Mouse (Mus musculus) hindbrain, embryonic 11.5 days (tissue): Measurements from ENCODE around the gene Uqcr11. TPM values are rescaled to one million over a fixed set of nuclear protein-coding genes. Genes with fewer than 3 reads are reported as not detected.
A peak's percentile ranks its signal among the peaks of the same experiment; 100 is the strongest.

ENCODE experiments used
- ATAC-seq: fragments of 200-750 bp; cut with Nextera tagmentation; 2 replicates; pipeline ENCODE4 v1.8.0; 2017; ENCODE audit warnings: mild to moderate bottlenecking, moderate TSS enrichment, moderate library complexity; ENCODE audit not compliant: low FRiP score
- DNase-seq: peaks from one replicate; pipeline ENCODE4 v3.0.0-alpha.2; 2015; ENCODE audit warnings: low spot score
- H3K27ac ChIP-seq: fragments of 300-500 bp; sonication (generic); 2 replicates; pipeline ENCODE4 v1.5.1; 2014; ENCODE audit warnings: mild to moderate bottlenecking, low read depth, low read length
- H3K27me3 ChIP-seq: fragments of 300-500 bp; sonication (generic); 2 replicates; pipeline ENCODE4 v1.6.1; 2014; ENCODE audit warnings: mild to moderate bottlenecking, low read length, moderate library complexity, mixed read lengths; ENCODE audit not compliant: control insufficient read depth, insufficient read depth
- H3K36me3 ChIP-seq: fragments of 300-500 bp; sonication (generic); 2 replicates; pipeline ENCODE4 v1.6.1; 2014; ENCODE audit warnings: mild to moderate bottlenecking, low read length, moderate library complexity, mixed read lengths; ENCODE audit not compliant: control insufficient read depth, insufficient read depth
- H3K4me1 ChIP-seq: fragments of 300-500 bp; sonication (generic); replicated peaks from 2 replicates; pipeline ENCODE4 v1.6.1; 2014; ENCODE audit warnings: low read length, mixed read lengths; ENCODE audit not compliant: control insufficient read depth, insufficient read depth
- H3K4me2 ChIP-seq: fragments of 300-500 bp; sonication (generic); replicated peaks from 2 replicates; pipeline ENCODE4 v1.6.1; 2014; ENCODE audit warnings: mild to moderate bottlenecking, low read depth, low read length
- H3K4me3 ChIP-seq: fragments of 300-500 bp; sonication (generic); 2 replicates; pipeline ENCODE4 v1.5.1; 2014; ENCODE audit warnings: low read depth, low read length
- H3K9ac ChIP-seq: fragments of 300-500 bp; sonication (generic); 2 replicates; pipeline ENCODE4 v1.6.1; 2014; ENCODE audit warnings: low read depth, low read length
- H3K9me3 ChIP-seq: fragments of 300-500 bp; sonication (generic); 2 replicates; pipeline ENCODE4 v1.6.1; 2016; ENCODE audit warnings: low read length; ENCODE audit not compliant: control insufficient read depth
- WGBS: fragments of 180-500 bp; shearing (Covaris S2); extraction: QIAGEN DNeasy Blood & Tissue Kit; methylation state at CpG from one replicate; pipeline ENCODE4 v1.1.7; 2014; 5-methylcytosine and 5-hydroxymethylcytosine counted together
- polyA plus RNA-seq: library from polyadenylated mRNA; unstranded; fragments of >200 nt; fragmentation: Nextera tagmentation; extraction: Ambion mirVana; gene quantifications from 2 replicates; pipeline ENCODE4 v1.2.1, GENCODE M21; 2014

The Uqcr11 gene
- polyA plus RNA-seq, 1 experiment from 2014 or later: 466 TPM

GRCm38 (mm10) chr10:80433513-80434232 lies 27.0 kb upstream of the Uqcr11 start, which contains the start of gene Tcf3:
Gene Tcf3, minus strand, starts transcription at chr10:80433647.
- peaks cover 7% of the 10 kb centered on the region for H3K36me3 ChIP-seq
- peak; percentile 95 for DNase-seq
- H3K4me2 ChIP-seq: peak within 1 kb of the TSS; percentile 74
- H3K27ac ChIP-seq: peak within 1 kb of the TSS; percentile 84
- H3K4me3 ChIP-seq: peak within 1 kb of the TSS; percentile 98
- H3K9ac ChIP-seq: peak within 1 kb of the TSS; percentile 99
- 0 out of 2 replicates have a peak, but pooled peaks cover 2% of the 10 kb centered on the region for H3K4me1 ChIP-seq
- WGBS: 0% methylated on average over 41 of the region's 61 CpGs
- no peaks in the 10 kb centered on the region for H3K9me3 ChIP-seq
- H3K27me3 ChIP-seq: 0 out of 2 replicates have a peak, but pooled peaks cover 2% of the 10 kb centered on the region
- peak; percentile 92 for ATAC-seq

GRCm38 (mm10) chr10:80432936-80433512 lies 26.4 kb upstream of the Uqcr11 start:
- Histone ChIP-seq H3K9ac (peak overlapping the region; percentile 99), H3K27ac (peak overlapping the region; percentile 84), H3K4me3 (peak overlapping the region; percentile 98), H3K36me3 (peaks cover 11% of the 10 kb centered on the region), H3K27me3 (0 out of 2 replicates have a peak, but pooled peaks cover 2% of the 10 kb centered on the region), H3K9me3 (no peaks in the 10 kb centered on the region), H3K4me1 (0 out of 2 replicates have a peak, but pooled peaks cover 2% of the 10 kb centered on the region), H3K4me2 (peak overlapping the region; percentile 74)
- under 1% methylated on average over 51 of the region's 60 CpGs for WGBS
- peak; percentile 77 for DNase-seq
- peak; percentile 41; the same call in 1 of the 2 replicates for ATAC-seq

- ATAC-seq: no peak
Observed at GRCm38 (mm10) chr10:80432387-80432785, 25.8 kb upstream of the Uqcr11 start.

GRCm38 (mm10) chr10:80431570-80432386 lies 25.1 kb upstream of the Uqcr11 start:
- 0 out of 2 replicates have a peak, but pooled peaks cover 2% of the 10 kb centered on the region for H3K27me3 ChIP-seq
- H3K4me2 ChIP-seq: peak overlapping the region; percentile 74
- H3K4me3 ChIP-seq: peak overlapping the region; percentile 98
- 21% methylated on average over 16 of the region's 16 CpGs for WGBS
- DNase-seq (no peak), ATAC-seq (no peak)
- H3K9me3 ChIP-seq: no peaks in the 10 kb centered on the region
- 0 out of 2 replicates have a peak, but pooled peaks cover 2% of the 10 kb centered on the region for H3K4me1 ChIP-seq
- peaks cover 22% of the 10 kb centered on the region for H3K36me3 ChIP-seq
- peak overlapping the region; percentile 84; the same call in 1 of the 2 replicates for H3K27ac ChIP-seq
- peak overlapping the region; percentile 99 for H3K9ac ChIP-seq

More at GRCm38 (mm10) chr10:80432387-80432785, 25.8 kb upstream of the Uqcr11 start:
- H3K27ac ChIP-seq: peak overlapping the region; percentile 84; the same call in 1 of the 2 replicates
- DNase-seq: no peak
- H3K9ac ChIP-seq: peak overlapping the region; percentile 99
- WGBS: 0% methylated on average over 4 of the region's 4 CpGs
- peak overlapping the region; percentile 98 for H3K4me3 ChIP-seq
- H3K36me3 ChIP-seq: peaks cover 16% of the 10 kb centered on the region
- no peaks in the 10 kb centered on the region for H3K9me3 ChIP-seq
- 0 out of 2 replicates have a peak, but pooled peaks cover 2% of the 10 kb centered on the region for H3K27me3 ChIP-seq
- 0 out of 2 replicates have a peak, but pooled peaks cover 2% of the 10 kb centered on the region for H3K4me1 ChIP-seq
- peak overlapping the region; percentile 74 for H3K4me2 ChIP-seq

GRCm38 (mm10) chr10:80430375-80430980 lies 23.8 kb upstream of the Uqcr11 start:
- DNase-seq (no peak), ATAC-seq (no peak)
- Histone ChIP-seq H3K27me3 (no peaks in the 10 kb centered on the region), H3K4me3 (no peak overlapping the region), H3K4me2 (0 out of 2 replicates have a peak overlapping the region, but pooled peaks have one; percentile 3), H3K9ac (no peak overlapping the region; the same call in 1 of the 2 replicates), H3K9me3 (no peaks in the 10 kb centered on the region), H3K36me3 (peaks cover 35% of the 10 kb centered on the region), H3K27ac (no peak overlapping the region), H3K4me1 (0 out of 2 replicates have a peak, but pooled peaks cover 2% of the 10 kb centered on the region)
- 77% methylated on average over 6 of the region's 8 CpGs for WGBS

GRCm38 (mm10) chr10:80429800-80430199 lies 23.2 kb upstream of the Uqcr11 start:
- WGBS: 88% methylated on average over 8 of the region's 8 CpGs
- H3K9ac ChIP-seq: no peak overlapping the region
- ATAC-seq: no peak

GRCm38 (mm10) chr10:80425041-80425440 lies 18.4 kb upstream of the Uqcr11 start:
- no peaks in the 10 kb centered on the region for H3K9me3 ChIP-seq
- H3K36me3 ChIP-seq: peaks cover 59% of the 10 kb centered on the region
- H3K9ac ChIP-seq: no peak overlapping the region
- no peaks in the 10 kb centered on the region for H3K27me3 ChIP-seq
- no peak overlapping the region for H3K27ac ChIP-seq
- 92% methylated on average over 3 of the region's 3 CpGs for WGBS
- H3K4me3 ChIP-seq: no peak overlapping the region
- no peaks in the 10 kb centered on the region for H3K4me1 ChIP-seq
- ATAC-seq (no peak), DNase-seq (no peak)
- no peak overlapping the region for H3K4me2 ChIP-seq

More at GRCm38 (mm10) chr10:80429800-80430199, 23.2 kb upstream of the Uqcr11 start:
- no peaks in the 10 kb centered on the region for H3K27me3 ChIP-seq
- no peak overlapping the region for H3K4me2 ChIP-seq
- H3K4me3 ChIP-seq: no peak overlapping the region
- no peak for DNase-seq
- H3K4me1 ChIP-seq: 0 out of 2 replicates have a peak, but pooled peaks cover 2% of the 10 kb centered on the region
- H3K36me3 ChIP-seq: peaks cover 42% of the 10 kb centered on the region
- H3K27ac ChIP-seq: no peak overlapping the region
- no peaks in the 10 kb centered on the region for H3K9me3 ChIP-seq

GRCm38 (mm10) chr10:80423562-80423961 lies 16.9 kb upstream of the Uqcr11 start:
- H3K4me1 ChIP-seq: no peaks in the 10 kb centered on the region
- 60% methylated on average over 4 of the region's 4 CpGs for WGBS
- no peak overlapping the region for H3K9ac ChIP-seq
- ATAC-seq: no peak
- peaks cover 62% of the 10 kb centered on the region for H3K36me3 ChIP-seq
- no peak overlapping the region for H3K27ac ChIP-seq
- H3K9me3 ChIP-seq: no peaks in the 10 kb centered on the region
- no peak overlapping the region for H3K4me3 ChIP-seq
- H3K4me2 ChIP-seq: no peak overlapping the region
- peak; percentile 47 for DNase-seq
- H3K27me3 ChIP-seq: no peaks in the 10 kb centered on the region
